Mouse (Mus musculus) MN1 (cell line): ENCODE results near the gene Rpp21.
"Not testable (repeated sequence)": the region's sequence is repeated elsewhere in the genome, so short reads cannot be mapped to it uniquely, and the experiment has no call there.

Experiments
- DNase-seq: peaks from one replicate; pipeline ENCODE4 v3.0.0-alpha.2; 2016; ENCODE audit warnings: low spot score

Rpp21 gene

DNA sequence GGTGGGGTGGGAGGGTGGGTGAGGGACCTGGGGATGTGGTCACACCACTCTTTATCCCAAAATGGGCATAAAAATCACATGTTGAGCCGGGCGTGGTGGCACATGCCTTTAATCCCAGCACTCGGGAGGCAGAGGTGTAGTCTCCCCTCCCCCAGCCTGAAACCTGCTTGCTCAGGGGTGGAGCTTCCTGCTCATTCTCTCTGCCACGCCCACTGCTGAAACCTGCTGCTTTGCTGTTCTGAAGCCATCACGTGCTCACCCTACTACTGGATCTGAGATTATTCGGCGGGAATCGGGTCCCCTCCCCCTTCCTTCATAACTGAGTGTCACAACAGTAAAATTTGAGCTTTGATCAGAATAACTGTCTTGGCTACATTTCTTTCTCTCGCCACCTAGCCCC is 22.6 kb downstream of the Rpp21 start:
- not testable (repeated sequence) for DNase-seq

DNA sequence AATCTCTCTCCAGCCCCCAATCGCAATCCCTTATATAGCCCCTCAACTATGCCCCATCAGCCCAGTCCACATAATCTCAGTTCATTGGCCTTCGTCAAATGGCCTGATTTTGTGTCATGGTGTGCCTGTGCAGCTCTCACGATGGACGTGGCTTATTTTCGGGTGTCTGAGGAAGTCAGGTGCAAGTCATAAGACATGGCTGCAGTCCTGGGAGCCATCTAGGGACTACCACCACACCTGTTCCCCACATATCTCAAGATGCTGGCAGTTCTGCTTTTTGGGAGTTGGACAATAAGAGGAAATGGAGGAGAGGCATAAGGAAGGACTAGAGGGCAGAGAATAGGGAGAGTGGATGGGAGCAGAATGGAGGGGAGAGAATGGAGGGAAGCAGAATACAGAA is 24.3 kb downstream of the Rpp21 start:
- DNase-seq = no peak

DNA sequence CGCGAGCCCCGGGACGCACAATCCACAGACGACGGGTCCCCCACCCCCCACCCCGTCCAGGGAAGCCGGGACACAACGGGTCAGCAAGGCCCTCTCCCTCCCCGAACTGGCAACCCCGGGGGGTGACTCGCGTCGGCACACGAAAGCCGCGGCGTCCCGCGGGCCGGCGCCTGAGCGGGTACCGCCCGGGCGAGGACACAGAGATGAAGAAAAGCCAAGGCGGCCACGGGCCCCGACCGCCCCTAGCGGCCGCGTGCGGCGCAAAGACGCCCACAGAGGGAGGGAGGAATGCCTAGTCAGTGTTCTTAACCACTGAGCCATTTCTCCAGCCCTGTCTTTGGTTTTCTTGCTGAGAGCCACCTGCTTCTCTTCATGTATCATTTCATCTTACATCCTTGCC is 26.6 kb downstream of the Rpp21 start:
- DNase-seq = peak; percentile 79

DNA sequence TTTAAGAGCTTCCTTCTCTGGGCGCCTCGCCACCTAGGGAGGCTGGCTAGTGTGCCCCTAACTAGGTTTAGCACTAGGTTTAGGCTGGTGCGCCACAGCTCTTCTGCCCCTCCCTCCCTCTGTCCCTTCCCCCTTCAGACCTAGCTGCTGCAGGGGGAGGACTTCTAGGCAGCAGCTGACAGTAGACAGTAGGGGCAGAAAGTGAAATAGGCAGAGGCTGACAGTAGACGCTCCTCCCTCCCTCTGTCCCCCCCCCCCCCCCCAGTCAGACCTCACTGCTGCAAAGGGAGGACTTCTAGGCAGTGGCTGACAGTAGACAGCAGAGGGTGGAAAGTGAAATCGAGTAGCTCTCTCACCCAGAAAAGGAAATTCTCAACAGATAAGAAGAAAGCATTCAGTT is 28.8 kb downstream of the Rpp21 start:
- DNase-seq = no peak

DNA sequence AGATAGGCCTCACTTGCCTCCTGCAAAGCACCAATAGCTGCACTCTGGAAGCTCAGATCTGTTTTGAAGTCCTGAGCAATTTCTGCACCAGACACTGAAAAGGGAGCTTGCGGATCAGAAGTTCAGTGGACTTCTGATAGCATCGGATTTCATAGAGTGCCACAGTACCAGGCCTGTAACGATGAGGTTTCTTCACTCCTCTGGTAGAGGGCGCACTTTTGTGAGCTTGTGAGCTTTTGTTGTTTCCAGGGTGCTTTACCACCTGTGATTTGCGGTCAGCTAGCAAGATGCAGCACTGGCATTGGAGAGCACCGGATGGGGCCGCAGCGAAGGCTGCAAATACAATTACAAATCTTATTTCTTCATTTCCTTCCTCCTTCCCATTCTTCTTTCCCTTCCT is 30.9 kb downstream of the Rpp21 start:
- DNase-seq = no peak

DNA sequence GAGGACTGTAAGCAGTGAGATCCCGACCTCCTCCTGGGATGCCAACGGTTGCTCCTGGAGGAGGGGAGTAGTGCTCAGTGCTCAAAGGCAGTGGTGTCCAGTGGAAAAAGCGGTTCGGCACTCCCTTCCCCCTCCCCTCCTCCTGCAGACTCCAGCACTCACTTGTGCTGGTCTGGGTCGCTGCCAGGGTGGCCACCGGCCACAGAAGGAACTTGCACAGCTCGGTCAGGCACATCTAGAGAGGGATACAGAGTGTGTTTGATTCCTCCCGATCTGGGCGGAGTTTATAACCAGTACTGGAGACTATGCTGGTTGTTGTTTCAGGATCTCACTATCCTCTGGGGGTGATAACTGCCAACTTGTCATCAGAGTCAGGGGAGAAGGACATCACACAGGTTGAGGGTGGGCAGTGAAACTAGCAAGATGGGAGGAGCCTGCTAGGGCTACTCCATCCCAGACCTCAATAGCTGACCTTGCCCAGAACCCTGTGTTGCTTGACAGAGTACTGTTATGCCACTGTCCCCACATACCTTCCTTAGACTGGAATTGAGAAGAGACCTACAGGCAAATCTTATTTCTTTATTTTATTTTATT is 32.5 kb downstream of the Rpp21 start:
- no peak for DNase-seq

DNA sequence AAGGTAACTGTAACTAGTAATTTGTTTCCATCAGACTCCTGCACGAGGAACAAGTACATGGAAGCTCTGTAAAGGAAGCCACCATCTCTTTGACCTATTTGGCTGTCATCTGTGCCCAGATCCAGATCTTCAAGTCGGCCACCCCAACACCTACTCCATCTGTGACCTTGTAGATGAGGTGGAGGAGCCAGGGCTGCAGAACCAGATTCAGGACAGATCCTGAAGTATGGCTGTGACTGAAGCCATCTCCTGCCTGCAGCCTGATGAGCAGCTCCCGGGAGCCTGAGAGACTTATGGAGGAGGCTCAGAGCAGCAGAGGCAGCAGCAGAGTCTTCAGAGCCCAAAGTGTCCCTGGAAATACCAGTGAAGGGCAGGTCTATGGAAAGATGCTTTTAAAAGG is 33.4 kb downstream of the Rpp21 start:
- no peak for DNase-seq

DNA sequence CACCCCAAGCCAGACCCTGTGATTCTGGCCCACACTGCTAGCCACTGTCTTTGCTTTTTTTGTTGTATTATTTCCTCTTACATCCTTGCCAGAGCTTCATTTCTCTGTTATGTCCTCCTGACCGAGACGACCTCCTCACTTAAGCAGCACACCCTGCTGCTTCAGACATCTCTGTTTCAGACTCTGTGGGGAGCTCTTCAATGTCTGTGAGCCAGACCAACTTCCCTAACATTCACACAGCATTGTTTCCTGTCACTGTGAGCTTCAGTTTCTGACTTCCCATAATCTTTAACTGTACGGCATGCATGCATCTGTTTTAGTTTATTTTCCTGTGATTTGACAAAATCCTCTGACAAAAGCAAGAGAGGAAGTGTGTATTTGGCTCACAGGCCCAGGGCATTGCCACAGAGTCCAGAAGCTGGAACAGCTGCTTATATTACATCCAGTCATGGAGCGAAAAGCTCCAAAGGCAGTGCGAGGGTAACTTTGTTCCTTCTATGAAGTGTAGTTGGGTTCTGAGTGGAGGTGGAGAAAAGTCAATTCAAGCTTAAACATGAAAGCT is 39.2 kb downstream of the Rpp21 start:
- DNase-seq = no peak

DNA sequence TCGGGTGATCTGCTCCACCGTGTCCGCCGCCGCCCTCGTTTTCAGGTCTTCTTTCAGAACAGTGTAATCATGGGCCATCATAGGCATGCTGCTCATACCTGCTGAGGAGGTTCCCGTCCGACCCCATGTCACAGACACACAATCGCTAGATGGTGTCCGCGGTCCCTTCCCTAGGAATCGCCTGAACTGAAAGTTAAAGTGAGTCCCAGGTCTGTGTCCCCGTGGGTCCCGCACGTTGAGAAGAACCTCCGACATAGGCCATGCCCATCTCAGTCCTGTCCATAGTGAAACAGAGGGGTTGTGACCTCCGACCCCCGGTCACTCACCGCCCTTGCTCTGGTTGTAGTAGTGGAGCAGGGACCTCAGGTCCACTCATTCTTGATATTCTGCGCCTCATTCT is 42.3 kb downstream of the Rpp21 start:
- DNase-seq = no peak

DNA sequence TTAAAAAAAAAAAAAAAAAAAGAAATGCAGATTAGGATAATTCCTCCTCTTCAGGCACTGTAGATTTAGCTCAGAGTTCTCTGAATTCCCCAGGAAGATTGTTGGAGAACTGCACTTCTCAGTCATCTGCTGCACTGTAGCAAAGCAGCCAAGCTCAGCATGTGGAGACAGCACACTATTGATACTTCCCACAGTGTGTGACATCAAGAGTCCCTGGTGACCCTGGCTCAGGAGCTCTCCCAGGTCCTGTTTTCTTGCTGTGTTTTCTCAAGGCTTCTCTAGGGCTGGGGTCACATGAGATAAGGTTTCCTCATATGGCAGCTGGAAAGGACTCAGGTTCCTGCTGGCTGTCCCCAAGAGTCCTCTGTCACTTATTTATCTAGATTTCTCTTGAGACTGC is 51.0 kb downstream of the Rpp21 start:
- no peak for DNase-seq

DNA sequence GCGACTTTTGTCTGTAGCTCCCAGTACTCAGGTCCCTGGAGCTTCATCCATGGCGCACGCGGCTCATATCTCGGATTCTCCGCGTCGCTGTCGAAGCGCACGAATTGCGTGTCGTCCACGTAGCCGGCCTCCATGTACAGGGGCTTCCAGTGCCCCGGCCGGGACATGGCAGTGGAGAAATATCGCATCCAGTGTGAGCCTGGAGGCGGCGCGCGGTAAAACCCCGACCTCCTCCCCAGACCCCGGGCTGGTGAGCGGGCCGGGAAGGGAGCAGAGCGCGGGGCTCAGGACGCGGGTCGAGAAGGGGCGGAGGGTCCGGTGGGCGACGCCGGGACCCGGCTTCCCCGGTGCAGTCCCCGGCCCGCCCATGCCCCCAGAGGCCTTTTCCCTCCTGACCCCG is 52.0 kb downstream of the Rpp21 start:
- DNase-seq = no peak
